ENCODE assay signal across 8 mouse cellular contexts in genomic region chr9:75760075-75760474, GRCm38 (mm10).
DNase-seq lines count a peak whose midpoint lies in the region.

No protein-coding gene starts in this region.

- peak; percentile 26 to 32 for DNase-seq in cerebellum, postnatal 14 days
- DNase-seq in cerebellum, adult 11 months, result no peak
- peak; percentile 32 for DNase-seq in kidney, postnatal 10 days
- no peak for DNase-seq in kidney, adult 11 months
- DNase-seq in thymus, postnatal 4 days, result peak; percentile 12
- no peak for DNase-seq in thymus, postnatal 36 days
- peak; percentile 6 for DNase-seq in telencephalon, adult 2 months (ENCODE audit: low read depth, low spot score)
- DNase-seq in urinary bladder, postnatal 36 days (ENCODE audit: low spot score in 2 of 2), result no peak

Comparison
In these comparisons a context has a peak if more than half of its experiments do, and no peak if none do; other contexts are left out.
1. DNase-seq: peak in cerebellum, postnatal 14 days (2 of 2), kidney, postnatal 10 days (single experiment), thymus, postnatal 4 days (single experiment) and telencephalon, adult 2 months (single experiment); none in cerebellum, adult 11 months (single experiment), kidney, adult 11 months (single experiment), thymus, postnatal 36 days (0 of 2) and urinary bladder, postnatal 36 days (0 of 2).